Mouse (Mus musculus): ENCODE measurements around the gene Adam19. TPM values are rescaled to one million over a fixed set of nuclear protein-coding genes. Genes with fewer than 3 reads are reported as not detected.

Gene Adam19
- polyA plus RNA-seq, 1 experiment, result 12.8 TPM

DNA sequence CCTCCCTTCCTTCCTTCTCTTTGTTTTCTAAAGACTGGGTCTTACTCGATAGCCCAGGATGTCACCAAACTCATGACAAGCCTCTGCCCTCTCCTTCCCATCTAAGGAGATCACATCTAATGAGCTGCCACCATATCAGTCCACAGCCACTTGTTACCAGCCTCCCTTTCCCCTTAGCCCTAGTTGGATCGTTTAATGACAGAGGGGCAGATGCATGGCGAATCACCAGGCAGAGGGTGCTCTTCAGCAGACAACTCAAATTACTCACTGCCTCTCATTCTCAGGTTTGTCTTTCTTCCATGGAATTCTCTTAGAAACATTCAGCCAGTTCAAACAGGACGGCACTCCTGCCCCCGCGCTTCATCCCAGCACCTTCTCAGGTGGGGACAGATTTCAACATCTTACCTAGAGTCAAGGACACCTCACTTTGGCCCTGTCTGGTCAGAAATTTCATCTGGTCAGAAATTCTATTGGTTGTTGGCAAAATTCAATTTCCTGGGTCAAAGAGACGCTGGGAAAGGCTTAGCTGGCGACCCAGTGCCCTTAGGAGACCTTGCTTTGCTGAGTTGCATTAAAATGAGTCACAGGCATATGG is 16.8 kb downstream of the Adam19 start:
- DNase-seq, result no peak
- Histone ChIP-seq H3K4me3 (ENCODE audit: control insufficient read depth, insufficient read depth, low read length) (no peak overlapping the region), H3K27me3 (ENCODE audit: control insufficient read depth, insufficient read depth, low read length) (no peaks in the 10 kb centered on the region), H3K4me1 (replicated peaks; ENCODE audit: control insufficient read depth, insufficient read depth, low read length) (peaks cover 12% of the 10 kb centered on the region), H3K36me3 (ENCODE audit: control insufficient read depth, insufficient read depth, low read length) (no peaks in the 10 kb centered on the region), H3K27ac (ENCODE audit: control insufficient read depth, insufficient read depth, low read length) (no peak overlapping the region; the same call in 1 of the 2 replicates)
- TF ChIP-seq CTCF (IDR thresholded peaks at IDR 0.05; ENCODE audit: borderline replicate concordance, control insufficient read depth, extremely low read depth, insufficient read depth, low read length, poor library complexity), result no peak
- no peak for TF ChIP-seq POLR2A (IDR thresholded peaks at IDR 0.05; ENCODE audit: control insufficient read depth, extremely low read depth, insufficient read depth, low read length, poor library complexity)
- 81% methylated on average over 8 of the region's 8 CpGs for WGBS

DNA sequence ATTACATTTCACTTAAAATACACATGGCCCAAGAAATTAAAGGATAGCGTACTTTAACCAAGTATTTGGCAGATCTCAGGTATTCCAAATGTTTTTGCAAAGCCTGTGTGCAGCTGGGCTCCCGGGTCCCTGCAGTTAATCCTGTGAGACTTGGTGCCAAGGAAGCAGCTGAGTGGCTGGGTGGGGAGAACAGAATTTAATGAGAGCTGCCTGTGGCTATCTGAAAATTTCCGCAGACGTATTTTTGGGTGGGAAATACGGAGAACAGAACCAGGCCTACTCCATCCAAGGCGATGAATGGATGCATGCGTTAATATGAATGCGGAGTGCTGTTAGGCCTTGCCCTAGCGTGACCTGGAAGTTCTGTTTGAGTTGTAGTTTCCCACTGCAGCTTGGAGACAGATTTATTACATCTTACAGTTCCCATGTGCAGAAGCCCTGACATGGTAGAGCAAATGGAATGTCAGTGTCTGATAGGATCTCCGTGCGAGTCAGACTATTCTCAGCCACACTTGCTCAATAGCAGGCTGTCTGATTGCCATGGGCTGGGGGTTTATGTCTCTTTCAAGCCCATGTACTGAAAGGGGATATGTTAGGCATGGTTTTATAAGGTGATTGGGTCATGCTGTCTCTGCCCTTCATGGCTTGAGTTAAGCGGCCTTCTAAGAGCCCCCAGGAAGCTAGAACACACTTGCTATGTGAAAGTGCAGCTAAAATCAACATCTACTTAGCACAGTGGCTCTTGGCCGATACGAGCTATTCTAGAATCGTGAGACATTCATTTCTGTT is 17.5 kb downstream of the Adam19 start:
- no peak for DNase-seq
- no peak overlapping the region for H3K4me3 ChIP-seq (ENCODE audit: control insufficient read depth, insufficient read depth, low read length)
- no peaks in the 10 kb centered on the region for H3K27me3 ChIP-seq (ENCODE audit: control insufficient read depth, insufficient read depth, low read length)
- H3K4me1 ChIP-seq (replicated peaks; ENCODE audit: control insufficient read depth, insufficient read depth, low read length), result peaks cover 12% of the 10 kb centered on the region
- H3K27ac ChIP-seq (ENCODE audit: control insufficient read depth, insufficient read depth, low read length), result no peak overlapping the region; the same call in 1 of the 2 replicates
- no peak for TF ChIP-seq POLR2A (IDR thresholded peaks at IDR 0.05; ENCODE audit: control insufficient read depth, extremely low read depth, insufficient read depth, low read length, poor library complexity)
- no peak for TF ChIP-seq CTCF (IDR thresholded peaks at IDR 0.05; ENCODE audit: borderline replicate concordance, control insufficient read depth, extremely low read depth, insufficient read depth, low read length, poor library complexity)
- H3K36me3 ChIP-seq (ENCODE audit: control insufficient read depth, insufficient read depth, low read length), result no peaks in the 10 kb centered on the region
- 88% methylated on average over 15 of the region's 15 CpGs for WGBS

- DNase-seq, result no peak
- 92% methylated on average over 16 of the region's 17 CpGs for WGBS
- Histone ChIP-seq H3K27ac (ENCODE audit: control insufficient read depth, insufficient read depth, low read length) (no peak overlapping the region), H3K4me3 (ENCODE audit: control insufficient read depth, insufficient read depth, low read length) (no peak overlapping the region), H3K4me1 (replicated peaks; ENCODE audit: control insufficient read depth, insufficient read depth, low read length) (peaks cover 12% of the 10 kb centered on the region), H3K27me3 (ENCODE audit: control insufficient read depth, insufficient read depth, low read length) (no peaks in the 10 kb centered on the region), H3K36me3 (ENCODE audit: control insufficient read depth, insufficient read depth, low read length) (no peaks in the 10 kb centered on the region)
- TF ChIP-seq CTCF (IDR thresholded peaks at IDR 0.05; ENCODE audit: borderline replicate concordance, control insufficient read depth, extremely low read depth, insufficient read depth, low read length, poor library complexity) (no peak), POLR2A (IDR thresholded peaks at IDR 0.05; ENCODE audit: control insufficient read depth, extremely low read depth, insufficient read depth, low read length, poor library complexity) (no peak)
Observed at GRCm38 (mm10) chr11:46073850-46074688, 18.3 kb downstream of the Adam19 start.

DNA sequence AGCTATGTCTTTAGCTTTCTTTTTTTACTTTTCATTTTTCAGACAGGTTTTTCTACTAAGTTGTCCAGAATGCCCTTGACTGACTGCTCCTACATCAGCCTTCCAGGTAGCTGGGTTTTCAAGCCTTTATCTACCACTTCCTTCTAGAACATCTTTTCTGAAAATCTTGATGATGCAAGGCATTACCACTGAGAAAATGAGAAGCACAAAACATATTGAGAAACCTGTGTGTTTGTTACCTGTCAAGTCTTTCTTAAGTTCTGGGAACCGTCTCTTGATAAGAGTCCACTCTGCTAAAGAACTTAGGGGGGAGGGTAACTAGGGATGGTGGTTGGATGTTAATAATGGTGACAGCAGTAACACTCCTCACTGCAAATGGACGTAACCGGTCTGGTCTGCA is 19.7 kb downstream of the Adam19 start:
- no peak for DNase-seq
- Histone ChIP-seq H3K36me3 (ENCODE audit: control insufficient read depth, insufficient read depth, low read length) (no peaks in the 10 kb centered on the region), H3K4me1 (replicated peaks; ENCODE audit: control insufficient read depth, insufficient read depth, low read length) (peaks cover 12% of the 10 kb centered on the region), H3K27me3 (ENCODE audit: control insufficient read depth, insufficient read depth, low read length) (no peaks in the 10 kb centered on the region), H3K27ac (ENCODE audit: control insufficient read depth, insufficient read depth, low read length) (no peak overlapping the region), H3K4me3 (ENCODE audit: control insufficient read depth, insufficient read depth, low read length) (no peak overlapping the region)
- TF ChIP-seq CTCF (IDR thresholded peaks at IDR 0.05; ENCODE audit: borderline replicate concordance, control insufficient read depth, extremely low read depth, insufficient read depth, low read length, poor library complexity) (no peak), POLR2A (IDR thresholded peaks at IDR 0.05; ENCODE audit: control insufficient read depth, extremely low read depth, insufficient read depth, low read length, poor library complexity) (no peak)
- 92% methylated on average over 3 of the region's 3 CpGs for WGBS

DNA sequence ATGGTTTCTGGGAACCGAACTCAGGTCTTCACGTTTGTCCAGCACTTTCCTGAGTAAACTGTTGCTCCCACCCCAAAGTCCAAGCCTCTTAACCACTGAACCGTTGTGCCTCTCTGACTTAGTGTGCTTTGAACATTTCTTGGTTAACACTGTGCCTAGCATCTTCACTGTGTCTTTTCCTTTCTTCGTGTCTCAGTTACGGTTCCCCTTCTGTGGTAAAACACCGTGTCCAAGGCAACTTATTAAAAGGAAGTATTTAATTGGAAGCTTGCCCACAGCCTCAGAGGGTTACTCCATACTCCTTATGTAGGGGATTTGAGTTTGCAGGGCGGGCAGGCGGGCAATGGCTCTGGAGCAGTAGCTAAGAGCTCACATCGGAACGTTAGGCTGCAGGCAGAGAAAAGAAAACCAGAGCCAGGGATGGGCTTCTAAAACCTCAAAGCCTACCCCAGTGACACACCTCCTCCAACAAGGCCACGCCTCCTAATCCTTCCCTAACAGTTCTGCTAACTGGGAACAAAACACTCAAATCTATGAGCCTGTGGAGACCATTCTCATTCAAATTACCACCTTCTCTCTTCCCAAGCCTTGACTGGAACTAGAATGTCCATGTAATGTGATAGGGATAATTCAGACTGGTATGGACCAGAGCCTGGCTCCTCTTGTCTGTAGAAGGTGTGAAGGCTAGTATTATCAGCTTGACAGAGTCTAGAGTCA is 20.8 kb downstream of the Adam19 start:
- TF ChIP-seq POLR2A (IDR thresholded peaks at IDR 0.05; ENCODE audit: control insufficient read depth, extremely low read depth, insufficient read depth, low read length, poor library complexity) (no peak), CTCF (IDR thresholded peaks at IDR 0.05; ENCODE audit: borderline replicate concordance, control insufficient read depth, extremely low read depth, insufficient read depth, low read length, poor library complexity) (no peak)
- no peak overlapping the region for H3K4me3 ChIP-seq (ENCODE audit: control insufficient read depth, insufficient read depth, low read length)
- peaks cover 8% of the 10 kb centered on the region for H3K4me1 ChIP-seq (replicated peaks; ENCODE audit: control insufficient read depth, insufficient read depth, low read length)
- WGBS, result 67% methylated on average over 11 of the region's 11 CpGs
- no peak for DNase-seq
- H3K36me3 ChIP-seq (ENCODE audit: control insufficient read depth, insufficient read depth, low read length), result no peaks in the 10 kb centered on the region
- H3K27ac ChIP-seq (ENCODE audit: control insufficient read depth, insufficient read depth, low read length), result no peak overlapping the region; the same call in 1 of the 2 replicates
- H3K27me3 ChIP-seq (ENCODE audit: control insufficient read depth, insufficient read depth, low read length), result no peaks in the 10 kb centered on the region

- TF ChIP-seq CTCF (IDR thresholded peaks at IDR 0.05; ENCODE audit: borderline replicate concordance, control insufficient read depth, extremely low read depth, insufficient read depth, low read length, poor library complexity) (no peak), POLR2A (IDR thresholded peaks at IDR 0.05; ENCODE audit: control insufficient read depth, extremely low read depth, insufficient read depth, low read length, poor library complexity) (no peak)
- Histone ChIP-seq H3K27ac (ENCODE audit: control insufficient read depth, insufficient read depth, low read length) (no peak overlapping the region), H3K36me3 (ENCODE audit: control insufficient read depth, insufficient read depth, low read length) (no peaks in the 10 kb centered on the region), H3K27me3 (ENCODE audit: control insufficient read depth, insufficient read depth, low read length) (no peaks in the 10 kb centered on the region), H3K4me1 (replicated peaks; ENCODE audit: control insufficient read depth, insufficient read depth, low read length) (peaks cover 5% of the 10 kb centered on the region), H3K4me3 (ENCODE audit: control insufficient read depth, insufficient read depth, low read length) (no peak overlapping the region)
- no peak for DNase-seq
- 89% methylated on average over 5 of the region's 5 CpGs for WGBS
Observed at GRCm38 (mm10) chr11:46077304-46077703, 21.5 kb downstream of the Adam19 start.
